Mouse (Mus musculus) thymus, adult 2 months (tissue): ENCODE data around the gene Lyrm4.

ENCODE experiments used
- CTCF ChIP-seq: fragments of 200-500 bp; IDR thresholded peaks from 2 replicates; pipeline ENCODE4 v1.5.1; 2012; ENCODE audit warnings: mild to moderate bottlenecking, control low read depth, low read length, moderate library complexity, borderline replicate concordance; ENCODE audit not compliant: control insufficient read depth, poor library complexity, insufficient read depth; ENCODE audit errors: extremely low read depth
- POLR2A ChIP-seq: fragments of 200-500 bp; IDR thresholded peaks from 2 replicates; pipeline ENCODE4 v1.6.1; 2012; ENCODE audit warnings: mild to moderate bottlenecking, low read length, control low read depth, moderate library complexity; ENCODE audit not compliant: control insufficient read depth, poor library complexity, insufficient read depth; ENCODE audit errors: extremely low read depth

GRCm38 (mm10) chr13:36018017-36018416, 99.3 kb downstream of the Lyrm4 start:
- TF ChIP-seq POLR2A (no peak), CTCF (no peak)
